Comparison of ENCODE assay signal across 17 mouse cellular contexts in genomic region chr13:42949336-42949735, GRCm38 (mm10).
"Had no signal": no experiment of that assay in that cellular context is flagged by ENCODE, and none has a peak within 500 bp of the region (broad histone marks: within the 10 kb centered on the region; RNA-seq: fewer than 3 reads in every experiment).

No protein-coding gene starts in this region.

- H3K4me1 ChIP-seq: midbrain, embryonic 13.5 days; neural tube, embryonic 12.5 days; stomach, embryonic 15.5 days had no signal

- ATAC-seq: lung, postnatal 0 days; midbrain, embryonic 13.5 days; midbrain, embryonic 15.5 days had no signal

- H3K27ac ChIP-seq: lung, embryonic 15.5 days; macrophage; midbrain, embryonic 13.5 days; midbrain, embryonic 15.5 days; neural tube, embryonic 12.5 days; stomach, embryonic 15.5 days; stomach, postnatal 0 days had no signal

- H3K9ac ChIP-seq: lung, embryonic 15.5 days; midbrain, embryonic 13.5 days; midbrain, embryonic 15.5 days; neural tube, embryonic 12.5 days; stomach, embryonic 15.5 days had no signal

- H3K27me3 ChIP-seq: lung, embryonic 15.5 days; midbrain, embryonic 13.5 days; midbrain, embryonic 15.5 days; neural tube, embryonic 12.5 days; stomach, embryonic 15.5 days had no signal

- H3K9me3 ChIP-seq: lung, embryonic 15.5 days; megakaryocyte, embryonic 14.5 days; midbrain, embryonic 13.5 days; midbrain, embryonic 15.5 days; neural tube, embryonic 12.5 days; stomach, embryonic 15.5 days had no signal

- H3K4me3 ChIP-seq: lung, embryonic 15.5 days; megakaryocyte, embryonic 14.5 days; midbrain, embryonic 13.5 days; midbrain, embryonic 15.5 days; neural tube, embryonic 12.5 days; stomach, embryonic 15.5 days had no signal

- H3K36me3 ChIP-seq: lung, embryonic 15.5 days; midbrain, embryonic 13.5 days; midbrain, embryonic 15.5 days; neural tube, embryonic 12.5 days; stomach, embryonic 15.5 days had no signal

- H3K4me2 ChIP-seq: lung, embryonic 15.5 days; midbrain, embryonic 11.5 days; midbrain, embryonic 13.5 days; midbrain, embryonic 15.5 days; neural tube, embryonic 12.5 days; stomach, embryonic 15.5 days had no signal

- DNase-seq: lung, adult 2 months; lung, postnatal 14 days; lung, postnatal 36 days; right cerebral cortex, postnatal 14 days; thymus, adult 2 months; thymus, postnatal 25 days; thymus, postnatal 4 days had no signal
